Mouse (Mus musculus): Measurements from ENCODE around the gene D430042O09Rik. TPM values are rescaled to one million over a fixed set of nuclear protein-coding genes. Genes with fewer than 3 reads are reported as not detected.

Gene D430042O09Rik
- polyA plus RNA-seq, 1 experiment from 2014 or later, result 6.2 TPM

DNA sequence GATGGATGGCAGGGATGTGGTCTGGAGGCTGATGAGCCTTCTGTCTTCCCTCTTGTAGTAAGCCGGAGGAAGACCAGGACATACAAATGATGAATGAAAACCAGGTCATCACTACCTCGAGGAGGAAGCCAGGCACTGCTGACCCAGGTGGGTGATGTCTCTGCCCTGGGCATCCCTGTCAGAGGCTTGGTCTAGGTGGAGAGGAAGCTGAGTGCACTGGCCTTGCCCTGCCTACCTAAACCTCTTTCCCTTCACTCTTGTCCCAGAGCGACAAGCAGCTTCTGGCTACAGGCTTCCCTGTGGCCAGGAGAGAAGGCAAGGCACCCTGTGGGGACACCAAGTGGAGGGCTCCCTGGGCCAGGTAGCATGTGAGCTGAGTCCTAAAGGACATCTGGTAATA, 165.2 kb downstream of the D430042O09Rik start:
- Histone ChIP-seq H3K9me3 (replicated peaks) (no peaks in the 10 kb centered on the region), H3K4me1 (replicated peaks) (peaks cover 42% of the 10 kb centered on the region), H3K27ac (no peak overlapping the region), H3K27me3 (no peaks in the 10 kb centered on the region), H3K4me2 (no peak overlapping the region), H3K4me3 (no peak overlapping the region), H3K36me3 (0 out of 2 replicates have a peak, but pooled peaks cover 3% of the 10 kb centered on the region), H3K9ac (no peak overlapping the region)
- no peak for ATAC-seq (replicated peaks; ENCODE audit: insufficient number of reproducible peaks, insufficient read depth, low FRiP score, low read depth)
- 84% methylated on average over 3 of the region's 3 CpGs for WGBS

GRCm38 (mm10) chr7:125873971-125874495, 166.3 kb downstream of the D430042O09Rik start:
- peaks cover 43% of the 10 kb centered on the region for H3K4me1 ChIP-seq (replicated peaks)

GRCm38 (mm10) chr7:125878040-125878439, 170.4 kb downstream of the D430042O09Rik start:
- Histone ChIP-seq H3K4me2 (no peak overlapping the region), H3K27me3 (no peaks in the 10 kb centered on the region), H3K9me3 (replicated peaks) (no peaks in the 10 kb centered on the region), H3K4me1 (replicated peaks) (peaks cover 28% of the 10 kb centered on the region), H3K4me3 (no peak overlapping the region), H3K9ac (no peak overlapping the region), H3K27ac (no peak overlapping the region), H3K36me3 (no peaks in the 10 kb centered on the region)
- no peak for ATAC-seq (replicated peaks; ENCODE audit: insufficient number of reproducible peaks, insufficient read depth, low FRiP score, low read depth)
- WGBS, result 56% methylated on average over 4 of the region's 4 CpGs

More at GRCm38 (mm10) chr7:125873971-125874495, 166.3 kb downstream of the D430042O09Rik start:
- Histone ChIP-seq H3K4me3 (no peak overlapping the region), H3K4me2 (no peak overlapping the region), H3K9me3 (replicated peaks) (no peaks in the 10 kb centered on the region), H3K27me3 (no peaks in the 10 kb centered on the region), H3K9ac (no peak overlapping the region), H3K36me3 (no peaks in the 10 kb centered on the region), H3K27ac (no peak overlapping the region)
- ATAC-seq (replicated peaks; ENCODE audit: insufficient number of reproducible peaks, insufficient read depth, low FRiP score, low read depth), result no peak
- WGBS, result 64% methylated on average over 6 of the region's 6 CpGs

- peaks cover 6% of the 10 kb centered on the region; the same call in 1 of the 2 replicates for H3K4me1 ChIP-seq (replicated peaks)
- H3K9ac ChIP-seq, result no peak overlapping the region
- no peak overlapping the region for H3K27ac ChIP-seq
- WGBS, result 71% methylated on average over 2 of the region's 2 CpGs
- H3K9me3 ChIP-seq (replicated peaks), result no peaks in the 10 kb centered on the region
- ATAC-seq (replicated peaks; ENCODE audit: insufficient number of reproducible peaks, insufficient read depth, low FRiP score, low read depth), result no peak
- no peak overlapping the region for H3K4me2 ChIP-seq
- no peaks in the 10 kb centered on the region for H3K36me3 ChIP-seq
- H3K27me3 ChIP-seq, result no peaks in the 10 kb centered on the region
- H3K4me3 ChIP-seq, result no peak overlapping the region
Observed at GRCm38 (mm10) chr7:125883232-125883631, 175.5 kb downstream of the D430042O09Rik start.

DNA sequence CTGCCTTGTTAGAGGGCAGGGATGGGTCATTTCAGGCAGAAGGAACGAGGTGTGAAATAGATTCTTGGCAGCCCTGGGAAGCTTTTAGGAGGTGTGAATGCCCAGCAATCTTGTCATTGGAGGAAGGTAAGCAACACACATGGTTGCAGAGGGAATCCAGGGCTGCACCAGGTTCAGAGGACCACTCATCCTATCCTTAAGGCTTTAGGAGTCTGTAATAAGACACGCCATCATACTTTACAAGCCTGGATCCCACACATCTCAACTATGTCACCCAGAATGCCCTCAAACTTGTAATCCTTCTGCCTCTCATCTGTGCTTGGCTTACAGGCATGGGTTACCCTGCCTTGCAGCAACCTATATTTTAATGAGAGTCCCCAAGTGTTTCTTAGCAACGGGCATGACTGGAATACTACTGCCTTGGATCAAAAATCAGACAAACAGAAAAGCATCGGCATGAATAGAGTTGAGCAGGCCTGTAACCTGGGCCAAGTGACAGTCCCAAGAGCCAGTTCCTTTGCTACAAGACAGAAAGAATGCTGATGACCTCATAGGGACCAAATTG, 178.5 kb downstream of the D430042O09Rik start:
- Histone ChIP-seq H3K4me2 (no peak overlapping the region), H3K4me1 (replicated peaks) (peaks cover 6% of the 10 kb centered on the region; the same call in 1 of the 2 replicates), H3K9me3 (replicated peaks) (no peaks in the 10 kb centered on the region), H3K36me3 (no peaks in the 10 kb centered on the region), H3K27me3 (no peaks in the 10 kb centered on the region), H3K4me3 (no peak overlapping the region), H3K9ac (no peak overlapping the region), H3K27ac (no peak overlapping the region)
- WGBS, result 54% methylated on average over 4 of the region's 4 CpGs
- ATAC-seq (replicated peaks; ENCODE audit: insufficient number of reproducible peaks, insufficient read depth, low FRiP score, low read depth), result no peak

- H3K4me1 ChIP-seq (replicated peaks), result peaks cover 6% of the 10 kb centered on the region; the same call in 1 of the 2 replicates
- 68% methylated on average over 4 of the region's 4 CpGs for WGBS
- no peak overlapping the region for H3K4me3 ChIP-seq
- no peaks in the 10 kb centered on the region for H3K27me3 ChIP-seq
- no peaks in the 10 kb centered on the region for H3K9me3 ChIP-seq (replicated peaks)
- H3K27ac ChIP-seq, result no peak overlapping the region
- H3K4me2 ChIP-seq, result no peak overlapping the region
- no peak for ATAC-seq (replicated peaks; ENCODE audit: insufficient number of reproducible peaks, insufficient read depth, low FRiP score, low read depth)
- no peak overlapping the region for H3K9ac ChIP-seq
- H3K36me3 ChIP-seq, result no peaks in the 10 kb centered on the region
Observed at GRCm38 (mm10) chr7:125887124-125887523, 179.4 kb downstream of the D430042O09Rik start.

DNA sequence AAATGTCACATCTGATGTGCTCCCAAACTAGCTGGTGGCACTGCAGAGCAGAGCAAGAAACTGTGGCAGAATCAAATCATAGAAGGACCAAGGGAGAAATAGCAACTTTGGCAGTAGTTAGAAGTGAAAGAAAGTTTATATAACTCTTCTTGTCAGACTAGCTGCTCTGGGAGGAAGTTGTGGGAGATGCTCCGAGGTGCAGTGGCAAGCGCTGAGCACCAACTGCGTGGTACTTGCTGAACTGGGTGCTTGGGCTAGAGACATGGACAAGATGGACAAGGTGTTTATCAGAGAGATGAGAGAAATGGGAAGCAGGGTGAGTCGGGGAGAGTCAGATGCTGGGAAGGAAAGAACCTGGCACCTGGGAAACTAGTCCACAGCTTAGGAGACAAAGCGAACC, 180.1 kb downstream of the D430042O09Rik start:
- H3K27me3 ChIP-seq, result no peaks in the 10 kb centered on the region

DNA sequence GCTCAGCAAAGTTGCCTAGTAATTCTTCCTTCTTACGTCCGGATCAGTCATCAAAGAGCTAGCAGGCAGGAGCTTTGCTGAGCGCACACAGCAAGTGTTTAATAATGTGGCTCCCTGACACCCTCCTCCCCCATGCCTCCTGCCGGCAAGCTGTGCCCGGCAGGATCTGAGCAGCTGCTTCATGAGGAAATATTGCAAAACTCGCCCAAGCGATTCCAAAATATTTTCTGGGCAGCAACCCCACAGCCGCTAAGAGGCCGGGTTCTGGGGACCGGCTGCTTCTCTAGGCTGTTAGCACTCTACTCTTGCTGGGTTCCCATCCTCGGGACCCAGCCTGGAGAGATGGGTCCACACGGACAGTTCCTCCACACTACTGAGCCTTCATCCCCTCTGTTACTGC, 180.7 kb downstream of the D430042O09Rik start:
- Histone ChIP-seq H3K9ac (no peak overlapping the region), H3K27me3 (no peaks in the 10 kb centered on the region), H3K4me3 (no peak overlapping the region), H3K4me2 (no peak overlapping the region), H3K36me3 (no peaks in the 10 kb centered on the region), H3K27ac (no peak overlapping the region), H3K4me1 (replicated peaks) (peaks cover 6% of the 10 kb centered on the region; the same call in 1 of the 2 replicates), H3K9me3 (replicated peaks) (no peaks in the 10 kb centered on the region)
- WGBS, result 67% methylated on average over 12 of the region's 12 CpGs
- ATAC-seq (replicated peaks; ENCODE audit: insufficient number of reproducible peaks, insufficient read depth, low FRiP score, low read depth), result no peak

More for the DNA sequence above, 180.1 kb downstream of the D430042O09Rik start:
- Histone ChIP-seq H3K27ac (no peak overlapping the region), H3K4me2 (no peak overlapping the region), H3K4me3 (no peak overlapping the region), H3K36me3 (no peaks in the 10 kb centered on the region), H3K4me1 (replicated peaks) (peaks cover 6% of the 10 kb centered on the region; the same call in 1 of the 2 replicates), H3K9ac (no peak overlapping the region), H3K9me3 (replicated peaks) (no peaks in the 10 kb centered on the region)
- 81% methylated on average over 5 of the region's 5 CpGs for WGBS
- no peak for ATAC-seq (replicated peaks; ENCODE audit: insufficient number of reproducible peaks, insufficient read depth, low FRiP score, low read depth)

DNA sequence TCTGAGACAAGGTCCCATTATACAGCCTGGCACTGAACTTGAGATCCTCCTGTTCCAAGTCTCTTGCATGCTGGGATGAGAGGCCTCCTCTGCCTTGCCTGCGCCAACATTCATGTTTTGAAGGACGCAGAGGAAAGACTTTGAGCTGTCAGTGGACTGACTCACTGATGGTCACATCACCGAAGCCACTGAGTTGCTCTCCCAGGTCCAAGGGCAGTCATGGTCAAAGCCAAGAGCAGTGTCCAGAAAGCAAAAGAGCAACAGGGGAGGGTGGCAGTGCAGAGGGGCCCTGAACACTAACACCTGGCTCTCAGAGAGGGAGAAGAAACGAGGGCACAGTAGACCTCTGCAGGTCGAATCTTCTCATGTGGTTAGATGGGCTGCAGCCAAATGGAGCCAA, 185.9 kb downstream of the D430042O09Rik start:
- Histone ChIP-seq H3K4me2 (no peak overlapping the region), H3K4me3 (no peak overlapping the region), H3K4me1 (replicated peaks) (no peaks in the 10 kb centered on the region; the same call in 1 of the 2 replicates), H3K27ac (no peak overlapping the region), H3K36me3 (no peaks in the 10 kb centered on the region), H3K27me3 (no peaks in the 10 kb centered on the region), H3K9ac (no peak overlapping the region), H3K9me3 (replicated peaks) (no peaks in the 10 kb centered on the region)
- WGBS, result 87% methylated on average over 5 of the region's 5 CpGs
- no peak for ATAC-seq (replicated peaks; ENCODE audit: insufficient number of reproducible peaks, insufficient read depth, low FRiP score, low read depth)

DNA sequence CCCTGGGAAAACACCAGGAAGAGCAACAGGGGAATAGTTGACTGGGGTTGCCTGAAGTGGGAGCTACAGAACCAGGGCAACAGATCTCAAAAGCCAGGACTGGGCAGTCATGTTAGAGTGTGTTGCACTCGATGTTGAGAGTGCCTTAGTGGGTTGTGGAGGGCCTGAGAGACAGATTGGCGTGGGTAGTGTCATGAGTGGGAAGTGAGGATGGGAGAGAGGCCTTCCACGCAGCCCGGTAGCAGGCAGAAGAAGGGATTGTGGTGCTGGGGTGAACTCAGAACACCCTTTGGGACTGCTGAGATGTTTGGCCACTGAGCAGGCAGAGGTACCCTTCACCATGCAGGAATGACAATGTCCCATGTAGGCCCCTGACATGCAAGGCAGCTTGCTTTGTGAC, 189.4 kb downstream of the D430042O09Rik start:
- no peaks in the 10 kb centered on the region for H3K9me3 ChIP-seq (replicated peaks)
- H3K36me3 ChIP-seq, result no peaks in the 10 kb centered on the region
- no peak overlapping the region for H3K27ac ChIP-seq
- H3K27me3 ChIP-seq, result 0 out of 2 replicates have a peak, but pooled peaks cover 6% of the 10 kb centered on the region
- no peak overlapping the region for H3K4me2 ChIP-seq
- 87% methylated on average over 4 of the region's 4 CpGs for WGBS
- H3K4me1 ChIP-seq (replicated peaks), result peaks cover 22% of the 10 kb centered on the region
- ATAC-seq (replicated peaks; ENCODE audit: insufficient number of reproducible peaks, insufficient read depth, low FRiP score, low read depth), result no peak
- no peak overlapping the region for H3K4me3 ChIP-seq
- no peak overlapping the region for H3K9ac ChIP-seq

DNA sequence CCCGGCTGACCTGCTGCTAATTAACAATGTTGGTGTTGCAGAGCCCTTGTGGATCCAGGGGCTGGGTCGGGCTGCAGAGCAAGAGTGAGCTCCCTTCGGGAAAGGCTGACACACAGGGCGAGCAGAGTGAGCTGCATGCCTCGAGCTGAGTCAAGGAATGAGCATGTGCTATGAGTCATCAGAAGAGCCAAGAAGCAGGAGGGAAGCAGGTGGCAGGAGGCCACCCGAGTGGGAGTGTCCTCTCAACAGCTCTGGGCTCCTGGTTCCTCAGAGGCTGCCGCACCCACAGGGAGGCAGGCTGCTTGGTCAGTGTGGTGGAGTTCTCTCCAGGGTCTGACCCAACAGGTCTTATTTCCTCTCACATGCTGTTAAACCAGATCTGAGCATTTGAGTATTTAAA, 191.3 kb downstream of the D430042O09Rik start:
- no peaks in the 10 kb centered on the region for H3K36me3 ChIP-seq
- no peaks in the 10 kb centered on the region for H3K9me3 ChIP-seq (replicated peaks)
- ATAC-seq (replicated peaks; ENCODE audit: insufficient number of reproducible peaks, insufficient read depth, low FRiP score, low read depth), result peak; percentile 62; the same call in 1 of the 2 replicates
- peaks cover 22% of the 10 kb centered on the region for H3K4me1 ChIP-seq (replicated peaks)
- no peak overlapping the region for H3K27ac ChIP-seq
- no peak overlapping the region for H3K4me3 ChIP-seq
- 15% methylated on average over 7 of the region's 7 CpGs for WGBS
- H3K9ac ChIP-seq, result 0 out of 2 replicates have a peak overlapping the region, but pooled peaks have one; percentile 9
- H3K27me3 ChIP-seq, result 0 out of 2 replicates have a peak, but pooled peaks cover 6% of the 10 kb centered on the region
- H3K4me2 ChIP-seq, result no peak overlapping the region

- no peak for ATAC-seq (replicated peaks; ENCODE audit: insufficient number of reproducible peaks, insufficient read depth, low FRiP score, low read depth)
- Histone ChIP-seq H3K4me3 (no peak overlapping the region), H3K27ac (no peak overlapping the region), H3K4me2 (no peak overlapping the region), H3K9ac (no peak overlapping the region), H3K27me3 (0 out of 2 replicates have a peak, but pooled peaks cover 6% of the 10 kb centered on the region), H3K9me3 (replicated peaks) (no peaks in the 10 kb centered on the region), H3K36me3 (no peaks in the 10 kb centered on the region), H3K4me1 (replicated peaks) (peaks cover 22% of the 10 kb centered on the region)
- WGBS, result 65% methylated on average over 2 of the region's 2 CpGs
Observed at GRCm38 (mm10) chr7:125899916-125900315, 192.2 kb downstream of the D430042O09Rik start.
